Mouse (Mus musculus): ENCODE data around the gene Tbxas1. TPM values are rescaled to one million over a fixed set of nuclear protein-coding genes. Genes with fewer than 3 reads are reported as not detected.

Tbxas1 gene
- polyA plus RNA-seq, 1 experiment, result 1.2 TPM

DNA sequence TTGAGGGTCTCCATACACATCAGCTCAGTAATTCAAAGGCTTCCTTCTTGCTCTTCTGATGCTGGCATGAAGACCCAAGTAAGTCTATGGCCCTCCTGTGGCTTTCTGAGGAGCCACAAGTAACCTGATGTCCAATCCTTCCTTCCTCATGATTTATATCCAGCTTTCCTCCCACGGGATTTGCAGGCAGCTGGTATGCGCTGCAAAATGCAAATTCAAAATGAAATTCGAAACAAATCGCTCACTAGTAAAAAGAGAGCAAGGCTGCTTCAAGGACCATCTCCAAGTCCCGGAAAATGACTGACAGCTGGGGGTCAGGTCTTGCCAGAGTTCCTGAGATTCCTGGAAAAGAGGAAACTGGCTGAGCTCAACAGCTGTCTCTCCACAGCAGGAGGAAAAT is 197.5 kb downstream of the Tbxas1 start:
- TF ChIP-seq CTCF (IDR thresholded peaks at IDR 0.05; ENCODE audit: borderline replicate concordance, insufficient read depth, low read depth, low read length) (no peak), POLR2A (IDR thresholded peaks at IDR 0.05; ENCODE audit: borderline replicate concordance, insufficient read depth, low read length) (no peak)

DNA sequence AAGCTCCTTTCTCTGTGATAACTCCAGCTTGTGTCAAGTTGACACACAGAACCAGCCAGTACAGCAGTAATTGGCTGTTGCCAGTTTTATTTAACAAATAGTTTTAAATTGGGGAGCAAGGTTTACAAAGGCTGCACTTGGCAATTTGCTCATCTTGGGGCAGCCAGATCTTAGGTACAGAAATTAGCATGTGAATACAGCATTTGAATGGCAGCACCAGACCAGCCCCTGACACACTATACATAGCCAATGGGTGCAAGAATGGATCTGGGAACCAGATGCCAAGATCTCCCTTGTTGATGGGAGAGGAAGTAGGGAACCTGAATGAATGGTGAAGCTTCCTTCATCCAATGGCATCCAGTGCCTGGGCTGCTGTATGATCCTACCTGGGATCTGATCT is 199.0 kb downstream of the Tbxas1 start:
- Histone ChIP-seq H3K4me3 (replicated peaks; ENCODE audit: insufficient read depth, low read depth, low read length) (no peak overlapping the region), H3K4me1 (ENCODE audit: control insufficient read depth, insufficient read depth, low read length) (no peaks in the 10 kb centered on the region), H3K27me3 (ENCODE audit: control insufficient read depth, insufficient read depth, low read length) (no peaks in the 10 kb centered on the region), H3K27ac (ENCODE audit: insufficient read depth, low read length) (no peak overlapping the region)
- TF ChIP-seq POLR2A (IDR thresholded peaks at IDR 0.05; ENCODE audit: borderline replicate concordance, insufficient read depth, low read length) (no peak), CTCF (IDR thresholded peaks at IDR 0.05; ENCODE audit: borderline replicate concordance, insufficient read depth, low read depth, low read length) (no peak)
- DNase-seq, result no peak

More for the DNA sequence above, 197.5 kb downstream of the Tbxas1 start:
- DNase-seq, result no peak
- H3K4me3 ChIP-seq (replicated peaks; ENCODE audit: insufficient read depth, low read depth, low read length), result no peak overlapping the region
- no peaks in the 10 kb centered on the region for H3K4me1 ChIP-seq (ENCODE audit: control insufficient read depth, insufficient read depth, low read length)
- H3K27ac ChIP-seq (ENCODE audit: insufficient read depth, low read length), result no peak overlapping the region
- H3K27me3 ChIP-seq (ENCODE audit: control insufficient read depth, insufficient read depth, low read length), result no peaks in the 10 kb centered on the region
- 34% methylated on average over 5 of the region's 5 CpGs for WGBS

DNA sequence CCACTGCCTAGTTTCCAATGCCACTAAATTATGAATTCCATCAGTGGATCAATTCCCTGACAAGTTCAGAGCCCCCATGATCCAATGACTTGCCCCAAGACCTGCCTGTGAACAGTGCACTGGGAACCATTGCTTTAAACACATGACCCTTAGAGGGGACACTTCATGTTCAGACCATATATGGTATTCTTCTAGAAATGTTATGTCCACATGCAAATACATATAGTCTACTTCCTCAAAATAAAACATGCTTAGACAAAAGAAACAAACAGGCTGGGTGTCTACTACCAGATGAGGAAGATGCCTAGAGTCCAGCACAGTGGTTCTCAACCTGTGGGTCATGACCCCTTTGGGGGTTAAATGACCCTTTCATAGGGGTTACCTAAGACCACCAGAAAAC is 201.3 kb downstream of the Tbxas1 start:
- Histone ChIP-seq H3K27ac (ENCODE audit: insufficient read depth, low read length) (no peak overlapping the region), H3K4me1 (ENCODE audit: control insufficient read depth, insufficient read depth, low read length) (no peaks in the 10 kb centered on the region), H3K4me3 (replicated peaks; ENCODE audit: insufficient read depth, low read depth, low read length) (no peak overlapping the region), H3K27me3 (ENCODE audit: control insufficient read depth, insufficient read depth, low read length) (no peaks in the 10 kb centered on the region)
- TF ChIP-seq CTCF (IDR thresholded peaks at IDR 0.05; ENCODE audit: borderline replicate concordance, insufficient read depth, low read depth, low read length) (no peak), POLR2A (IDR thresholded peaks at IDR 0.05; ENCODE audit: borderline replicate concordance, insufficient read depth, low read length) (no peak)
- DNase-seq, result no peak

DNA sequence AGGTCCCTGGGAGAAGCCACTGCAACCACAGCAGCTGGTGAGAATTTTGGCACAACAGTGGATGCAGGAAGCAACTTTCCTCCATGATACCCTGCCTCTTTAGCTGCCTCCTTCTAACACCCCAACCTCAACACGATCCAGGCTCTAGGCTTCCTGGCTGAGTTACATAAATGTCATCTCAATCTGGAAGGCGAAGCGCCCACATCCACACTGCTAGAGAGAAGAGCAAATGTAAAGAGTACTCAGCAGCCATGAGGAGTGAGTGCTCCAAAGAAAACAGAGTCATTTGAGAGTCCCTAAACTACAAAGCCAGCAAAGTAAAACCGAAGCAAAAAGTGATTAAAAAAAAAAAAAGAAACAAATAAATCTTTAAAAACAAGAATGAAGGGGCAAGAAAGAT is 229.4 kb downstream of the Tbxas1 start:
- H3K4me3 ChIP-seq (replicated peaks; ENCODE audit: insufficient read depth, low read depth, low read length), result no peak overlapping the region
- H3K27ac ChIP-seq (ENCODE audit: insufficient read depth, low read length), result no peak overlapping the region
- no peaks in the 10 kb centered on the region for H3K27me3 ChIP-seq (ENCODE audit: control insufficient read depth, insufficient read depth, low read length)
- TF ChIP-seq POLR2A (IDR thresholded peaks at IDR 0.05; ENCODE audit: borderline replicate concordance, insufficient read depth, low read length) (no peak), CTCF (IDR thresholded peaks at IDR 0.05; ENCODE audit: borderline replicate concordance, insufficient read depth, low read depth, low read length) (no peak)
- no peak for DNase-seq
- WGBS, result 78% methylated on average over 4 of the region's 4 CpGs
- H3K4me1 ChIP-seq (ENCODE audit: control insufficient read depth, insufficient read depth, low read length), result no peaks in the 10 kb centered on the region

DNA sequence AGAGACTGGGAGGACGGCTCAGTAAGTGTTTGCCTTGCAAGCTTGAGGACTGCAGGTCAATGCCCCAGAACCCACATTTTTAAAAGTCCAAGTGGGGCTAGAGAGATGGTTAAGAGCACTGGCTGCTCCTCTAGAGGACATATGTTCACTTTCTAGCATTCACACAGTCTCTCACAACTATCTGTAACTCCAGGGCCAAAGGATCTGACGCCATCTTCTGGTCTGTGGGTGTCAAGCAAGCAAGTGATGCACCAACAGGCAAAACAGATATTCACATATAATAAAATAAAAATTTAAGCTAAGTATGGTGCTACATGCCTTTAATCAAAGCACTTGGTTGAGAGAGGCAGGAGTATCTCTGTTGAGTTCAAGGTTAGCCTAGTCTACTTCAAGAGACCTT is 231.6 kb downstream of the Tbxas1 start:
- WGBS, result 87% methylated on average over 2 of the region's 2 CpGs
- H3K27ac ChIP-seq (ENCODE audit: insufficient read depth, low read length), result no peak overlapping the region
- no peaks in the 10 kb centered on the region for H3K27me3 ChIP-seq (ENCODE audit: control insufficient read depth, insufficient read depth, low read length)
- no peak for DNase-seq
- TF ChIP-seq CTCF (IDR thresholded peaks at IDR 0.05; ENCODE audit: borderline replicate concordance, insufficient read depth, low read depth, low read length) (0 out of 2 replicates have a peak, but pooled peaks have one; percentile 10), POLR2A (IDR thresholded peaks at IDR 0.05; ENCODE audit: borderline replicate concordance, insufficient read depth, low read length) (no peak)
- no peaks in the 10 kb centered on the region for H3K4me1 ChIP-seq (ENCODE audit: control insufficient read depth, insufficient read depth, low read length)
- no peak overlapping the region for H3K4me3 ChIP-seq (replicated peaks; ENCODE audit: insufficient read depth, low read depth, low read length)

DNA sequence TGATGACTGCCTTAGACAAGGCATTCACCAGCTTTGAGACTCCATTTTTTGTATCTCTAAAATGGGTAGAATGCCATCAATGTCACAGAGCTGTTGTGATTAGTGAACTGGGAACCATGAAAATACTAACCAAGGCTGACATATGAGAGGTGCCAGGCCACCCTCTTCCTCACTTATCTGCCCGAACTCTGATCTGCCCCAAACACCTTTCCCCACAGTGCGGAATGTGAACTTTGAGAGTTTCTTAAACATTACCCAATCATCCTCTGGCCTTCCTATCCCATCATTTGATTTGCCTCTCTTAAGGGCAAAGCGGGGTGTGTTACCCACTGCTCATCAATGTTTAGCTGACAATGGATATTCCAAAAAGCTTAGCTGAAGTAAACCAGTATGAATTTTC is 237.5 kb downstream of the Tbxas1 start:
- Histone ChIP-seq H3K27ac (ENCODE audit: insufficient read depth, low read length) (no peak overlapping the region), H3K4me1 (ENCODE audit: control insufficient read depth, insufficient read depth, low read length) (peaks cover 7% of the 10 kb centered on the region; the same call in 1 of the 2 replicates), H3K27me3 (ENCODE audit: control insufficient read depth, insufficient read depth, low read length) (no peaks in the 10 kb centered on the region), H3K4me3 (replicated peaks; ENCODE audit: insufficient read depth, low read depth, low read length) (no peak overlapping the region)
- no peak for TF ChIP-seq POLR2A (IDR thresholded peaks at IDR 0.05; ENCODE audit: borderline replicate concordance, insufficient read depth, low read length)
- no peak for DNase-seq
- WGBS, result 94% methylated on average over 3 of the region's 3 CpGs

DNA sequence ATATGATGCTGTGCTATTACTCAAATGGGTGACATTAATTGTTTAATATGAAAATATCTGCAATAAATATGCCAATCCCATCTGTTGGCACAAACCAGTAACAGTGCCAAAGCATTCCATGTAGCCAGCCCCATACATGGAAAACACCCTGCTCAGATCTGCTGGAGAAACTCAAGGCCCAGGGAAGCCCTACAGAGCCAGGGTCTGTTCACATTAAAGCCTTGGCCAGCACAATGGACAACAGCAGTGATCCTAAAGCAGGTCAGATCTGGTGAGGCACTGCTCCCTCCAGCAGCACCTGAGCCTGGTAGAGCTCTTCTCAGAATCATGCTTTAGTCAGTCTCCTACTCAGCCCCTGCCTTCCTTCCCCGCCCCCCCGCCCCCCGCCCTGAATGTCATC is 237.9 kb downstream of the Tbxas1 start:
- peak; percentile 53 to 81 for DNase-seq
- Histone ChIP-seq H3K4me3 (replicated peaks; ENCODE audit: insufficient read depth, low read depth, low read length) (no peak overlapping the region), H3K27me3 (ENCODE audit: control insufficient read depth, insufficient read depth, low read length) (no peaks in the 10 kb centered on the region), H3K27ac (ENCODE audit: insufficient read depth, low read length) (no peak overlapping the region), H3K4me1 (ENCODE audit: control insufficient read depth, insufficient read depth, low read length) (peaks cover 7% of the 10 kb centered on the region; the same call in 1 of the 2 replicates)
- WGBS, result 79% methylated on average over 3 of the region's 3 CpGs
- no peak for TF ChIP-seq POLR2A (IDR thresholded peaks at IDR 0.05; ENCODE audit: borderline replicate concordance, insufficient read depth, low read length)
- no peak for TF ChIP-seq CTCF (IDR thresholded peaks at IDR 0.05; ENCODE audit: borderline replicate concordance, insufficient read depth, low read depth, low read length)

DNA sequence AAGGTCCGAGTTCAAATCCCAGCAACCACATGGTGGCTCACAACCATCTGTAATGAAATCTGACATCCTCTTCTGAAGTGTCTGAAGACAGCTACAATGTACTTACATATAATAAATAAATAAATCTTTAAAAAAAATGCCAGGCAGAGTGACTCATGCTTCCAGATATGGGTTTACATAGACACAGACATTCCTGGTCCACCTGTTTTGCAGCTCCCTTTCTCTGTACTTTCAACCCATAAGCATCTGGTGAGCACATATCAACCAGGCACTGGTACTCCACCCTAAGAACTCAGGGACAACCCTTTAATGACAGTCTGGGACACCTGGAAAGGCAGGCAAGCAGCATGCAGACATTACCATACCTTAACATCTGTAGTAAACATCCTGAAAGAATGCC is 240.2 kb downstream of the Tbxas1 start:
- TF ChIP-seq CTCF (IDR thresholded peaks at IDR 0.05; ENCODE audit: borderline replicate concordance, insufficient read depth, low read depth, low read length) (no peak), POLR2A (IDR thresholded peaks at IDR 0.05; ENCODE audit: borderline replicate concordance, insufficient read depth, low read length) (no peak)
- H3K27me3 ChIP-seq (ENCODE audit: control insufficient read depth, insufficient read depth, low read length), result no peaks in the 10 kb centered on the region
- H3K4me3 ChIP-seq (replicated peaks; ENCODE audit: insufficient read depth, low read depth, low read length), result no peak overlapping the region
- H3K4me1 ChIP-seq (ENCODE audit: control insufficient read depth, insufficient read depth, low read length), result peaks cover 7% of the 10 kb centered on the region; the same call in 1 of the 2 replicates
- DNase-seq, result no peak
- 87% methylated on average over 1 of the region's 1 CpGs for WGBS
- H3K27ac ChIP-seq (ENCODE audit: insufficient read depth, low read length), result no peak overlapping the region

Data from cerebellum, adult 2 months (tissue).